Mouse (Mus musculus) right cerebral cortex, postnatal 10 days (tissue): ENCODE results near the gene Reg4.

Experiments used
- DNase-seq, 2 experiments: peaks; one replicate each; pipeline ENCODE4 v3.0.0; 2021; ENCODE audit warnings: low spot score in 2 of 2

Gene Reg4

GRCm38 (mm10) chr3:98237240-98237639 is 15.3 kb downstream of the Reg4 start:
- no peak for DNase-seq

- DNase-seq = no peak
Observed at GRCm38 (mm10) chr3:98238150-98238549, 16.2 kb downstream of the Reg4 start.

GRCm38 (mm10) chr3:98242051-98242450 is 20.1 kb downstream of the Reg4 start:
- DNase-seq = no peak

GRCm38 (mm10) chr3:98242458-98243037 is 20.6 kb downstream of the Reg4 start:
- no peak for DNase-seq

- DNase-seq = no peak
Observed at GRCm38 (mm10) chr3:98245892-98246291, 23.9 kb downstream of the Reg4 start.

- DNase-seq = no peak
Observed at GRCm38 (mm10) chr3:98246985-98247751, 25.2 kb downstream of the Reg4 start.

GRCm38 (mm10) chr3:98249378-98249777 is 27.4 kb downstream of the Reg4 start:
- DNase-seq = no peak

GRCm38 (mm10) chr3:98249833-98250448 is 28.0 kb downstream of the Reg4 start:
- DNase-seq = no peak

- DNase-seq = no peak
Observed at GRCm38 (mm10) chr3:98254059-98254458, 32.1 kb downstream of the Reg4 start.

- DNase-seq = no peak
Observed at GRCm38 (mm10) chr3:98254656-98255583, 33.0 kb downstream of the Reg4 start.

- no peak for DNase-seq
Observed at GRCm38 (mm10) chr3:98258723-98259122, 36.8 kb downstream of the Reg4 start.

- DNase-seq = peak; percentile 68 to 76
Observed at GRCm38 (mm10) chr3:98259271-98259751, 37.4 kb downstream of the Reg4 start.

- DNase-seq = no peak
Observed at GRCm38 (mm10) chr3:98260534-98260933, 38.6 kb downstream of the Reg4 start.

- no peak for DNase-seq
Observed at GRCm38 (mm10) chr3:98261415-98261814, 39.5 kb downstream of the Reg4 start.

GRCm38 (mm10) chr3:98262133-98262532 is 40.2 kb downstream of the Reg4 start:
- no peak for DNase-seq

GRCm38 (mm10) chr3:98267249-98267651 is 45.3 kb downstream of the Reg4 start:
- DNase-seq = peak in 1 of 2 experiments; percentile 34

GRCm38 (mm10) chr3:98273623-98274398 is 51.9 kb downstream of the Reg4 start:
- no peak for DNase-seq

- no peak for DNase-seq
Observed at GRCm38 (mm10) chr3:98279682-98280081, 57.7 kb downstream of the Reg4 start.

GRCm38 (mm10) chr3:98280204-98280932 is 58.4 kb downstream of the Reg4 start, which contains the start of gene Hmgcs2:
Gene Hmgcs2 (plus strand): TSS chr3:98280435.
- DNase-seq = peak; percentile 28 to 37
